Mouse (Mus musculus) hindbrain, postnatal 0 days (tissue): ENCODE data around the gene Sprr2a2. TPM values are rescaled to one million over a fixed set of nuclear protein-coding genes. Genes with fewer than 3 reads are reported as not detected.
"Not testable (repeated sequence)": the region's sequence is repeated elsewhere in the genome, so short reads cannot be mapped to it uniquely, and the experiment has no call there.

Experiments used
- ATAC-seq: fragments of 200-750 bp; cut with Nextera tagmentation; 2 replicates; pipeline ENCODE4 v1.8.0; 2017; ENCODE audit warnings: mild to moderate bottlenecking, moderate TSS enrichment, moderate library complexity
- DNase-seq: peaks from one replicate; pipeline ENCODE4 v3.0.0-alpha.2; 2015; ENCODE audit warnings: low spot score
- H3K27ac ChIP-seq: fragments of 300-500 bp; sonication (generic); 2 replicates; pipeline ENCODE4 v1.5.1; 2014; ENCODE audit warnings: mild to moderate bottlenecking
- H3K27me3 ChIP-seq: fragments of 300-500 bp; sonication (generic); 2 replicates; pipeline ENCODE4 v1.6.1; 2014; ENCODE audit warnings: low read length, mixed read lengths; ENCODE audit not compliant: insufficient read depth
- H3K36me3 ChIP-seq: fragments of 300-500 bp; sonication (generic); 2 replicates; pipeline ENCODE4 v1.6.1; 2014; ENCODE audit warnings: low read length, mixed read lengths; ENCODE audit not compliant: insufficient read depth
- H3K4me1 ChIP-seq: fragments of 300-500 bp; sonication (generic); 2 replicates; pipeline ENCODE4 v1.6.1; 2014; ENCODE audit warnings: antibody characterized with exemption, low read length, mixed read lengths; ENCODE audit not compliant: insufficient read depth
- H3K4me2 ChIP-seq: fragments of 300-500 bp; sonication (generic); 2 replicates; pipeline ENCODE4 v1.6.1; 2014; ENCODE audit warnings: low read depth, mild to moderate bottlenecking, low read length, moderate library complexity, mixed read lengths
- H3K4me3 ChIP-seq: fragments of 300-500 bp; sonication (generic); 2 replicates; pipeline ENCODE4 v1.5.1; 2014; ENCODE audit warnings: low read length
- H3K9ac ChIP-seq: fragments of 300-500 bp; sonication (generic); replicated peaks from 2 replicates; pipeline ENCODE4 v1.6.1; 2014; ENCODE audit warnings: mild to moderate bottlenecking, low read length, moderate library complexity, mixed read lengths
- H3K9me3 ChIP-seq: fragments of 300-500 bp; sonication (generic); 2 replicates; pipeline ENCODE4 v1.6.1; 2016; ENCODE audit warnings: low read length, mixed read lengths
- WGBS: fragments of 180-500 bp; shearing (Covaris S2); extraction: QIAGEN DNeasy Blood & Tissue Kit; methylation state at CpG from one replicate; pipeline ENCODE4 v1.1.7; 2014; 5-methylcytosine and 5-hydroxymethylcytosine counted together
- polyA plus RNA-seq: library from polyadenylated mRNA; unstranded; fragments of >200 nt; fragmentation: Nextera tagmentation; extraction: Ambion mirVana; gene quantifications from 2 replicates; pipeline ENCODE4 v1.2.1, GENCODE M21; 2015
- total RNA-seq: library from RNA; depleted of rRNA; stranded (reverse); fragments of >200 nt; gene quantifications from 2 replicates; pipeline ENCODE4 v1.2.3, GENCODE M21; 2014; rRNA removed

Gene Sprr2a2
- total and polyA plus RNA-seq, 2 experiments from 2014 or later = not detected

GRCm38 (mm10) chr3:92271414-92271985, 55.8 kb downstream of the Sprr2a2 start:
- not testable (repeated sequence) for DNase-seq, H3K27ac ChIP-seq, H3K27me3 ChIP-seq, H3K4me3 ChIP-seq, H3K9me3 ChIP-seq, H3K36me3 ChIP-seq, H3K9ac ChIP-seq, H3K4me1 ChIP-seq, H3K4me2 ChIP-seq
- WGBS = no CpG with 5 or more reads among the region's 4 CpGs
- ATAC-seq = 0 out of 2 replicates have a peak, but pooled peaks have one; percentile 25

GRCm38 (mm10) chr3:92273504-92273903, 57.8 kb downstream of the Sprr2a2 start:
- not testable (repeated sequence) for H3K27me3 ChIP-seq, ATAC-seq, H3K27ac ChIP-seq, H3K9ac ChIP-seq, H3K4me1 ChIP-seq, H3K4me2 ChIP-seq, H3K36me3 ChIP-seq, H3K9me3 ChIP-seq, H3K4me3 ChIP-seq, DNase-seq

GRCm38 (mm10) chr3:92274018-92274417, 58.3 kb downstream of the Sprr2a2 start:
- not testable (repeated sequence) for H3K4me1 ChIP-seq, H3K9me3 ChIP-seq, H3K27ac ChIP-seq, H3K4me2 ChIP-seq, H3K9ac ChIP-seq, H3K27me3 ChIP-seq, H3K4me3 ChIP-seq, H3K36me3 ChIP-seq, DNase-seq
- WGBS = no CpG with 5 or more reads among the region's 1 CpGs
- peak; percentile 19; the same call in 1 of the 2 replicates for ATAC-seq

GRCm38 (mm10) chr3:92279663-92280062, 63.9 kb downstream of the Sprr2a2 start:
- not testable (repeated sequence) for DNase-seq

GRCm38 (mm10) chr3:92280963-92281606, 65.4 kb downstream of the Sprr2a2 start:
- not testable (repeated sequence) for H3K4me1 ChIP-seq, ATAC-seq, H3K4me3 ChIP-seq, H3K4me2 ChIP-seq, H3K36me3 ChIP-seq, H3K27ac ChIP-seq, H3K27me3 ChIP-seq, H3K9ac ChIP-seq, DNase-seq, H3K9me3 ChIP-seq
- WGBS = 74% methylated on average over 5 of the region's 12 CpGs

More at GRCm38 (mm10) chr3:92279663-92280062, 63.9 kb downstream of the Sprr2a2 start:
- peak; percentile 30; the same call in 1 of the 2 replicates for ATAC-seq
- H3K4me1 ChIP-seq, H3K27ac ChIP-seq, H3K9ac ChIP-seq, H3K4me3 ChIP-seq, H3K27me3 ChIP-seq, H3K4me2 ChIP-seq, H3K36me3 ChIP-seq, H3K9me3 ChIP-seq: not testable (repeated sequence)

GRCm38 (mm10) chr3:92285101-92285500, 69.4 kb downstream of the Sprr2a2 start, which contains the start of gene Sprr2a3:
Gene Sprr2a3 (plus strand): TSS chr3:92285417.
- H3K4me3 ChIP-seq, H3K9me3 ChIP-seq, H3K27ac ChIP-seq, H3K4me2 ChIP-seq, ATAC-seq, H3K36me3 ChIP-seq, H3K4me1 ChIP-seq, H3K27me3 ChIP-seq, DNase-seq, H3K9ac ChIP-seq: not testable (repeated sequence)
- 100% methylated on average over 1 of the region's 1 CpGs for WGBS

- not testable (repeated sequence) for H3K27me3 ChIP-seq, H3K4me1 ChIP-seq, ATAC-seq, H3K27ac ChIP-seq, H3K36me3 ChIP-seq, H3K9me3 ChIP-seq, H3K4me2 ChIP-seq, H3K4me3 ChIP-seq, H3K9ac ChIP-seq, DNase-seq
- 64% methylated on average over 3 of the region's 6 CpGs for WGBS
Measured at GRCm38 (mm10) chr3:92288489-92288888, 72.8 kb downstream of the Sprr2a2 start.

Other genes with a start within 250 kb of the Sprr2a2 start
- gene Pglyrp3, start 201.3 kb upstream of the Sprr2a2 start, total RNA-seq = not detected in 2 replicates
- gene Pglyrp3, start 201.3 kb upstream of the Sprr2a2 start, polyA plus RNA-seq = not detected in 2 replicates
- gene Lor, start 132.8 kb upstream of the Sprr2a2 start, total RNA-seq = 0.68 and 2.2 TPM in 2 replicates
- 10.3 and 12.1 TPM in 2 replicates for gene Lor, start 132.8 kb upstream of the Sprr2a2 start, polyA plus RNA-seq
- 0.21 TPM in 1 of 2 replicates, not detected in the other for gene Prr9, start 92.0 kb upstream of the Sprr2a2 start, total RNA-seq
- not detected in 2 replicates for gene Prr9, start 92.0 kb upstream of the Sprr2a2 start, polyA plus RNA-seq
- not detected in 2 replicates for gene Lelp1, start 73.2 kb upstream of the Sprr2a2 start, total RNA-seq
- not detected in 2 replicates for gene Lelp1, start 73.2 kb upstream of the Sprr2a2 start, polyA plus RNA-seq
- gene Sprr2a1, start 121 bp upstream of the Sprr2a2 start, total RNA-seq = not detected in 2 replicates
- gene Sprr2a1, start 121 bp upstream of the Sprr2a2 start, polyA plus RNA-seq = not detected in 2 replicates
- not detected in 2 replicates for gene Sprr2a3, start 69.5 kb downstream of the Sprr2a2 start, total RNA-seq
- not detected in 2 replicates for gene Sprr2a3, start 69.5 kb downstream of the Sprr2a2 start, polyA plus RNA-seq
- gene Sprr2b, start 100.7 kb downstream of the Sprr2a2 start, total RNA-seq = not detected in 2 replicates
- gene Sprr2b, start 100.7 kb downstream of the Sprr2a2 start, polyA plus RNA-seq = 0.24 and 0.44 TPM in 2 replicates
- not detected in 2 replicates for gene Sprr2d, start 123.2 kb downstream of the Sprr2a2 start, total RNA-seq
- not detected in 2 replicates for gene Sprr2d, start 123.2 kb downstream of the Sprr2a2 start, polyA plus RNA-seq
- gene Sprr2e, start 136.2 kb downstream of the Sprr2a2 start, total RNA-seq = not detected in 2 replicates
- not detected in 2 replicates for gene Sprr2e, start 136.2 kb downstream of the Sprr2a2 start, polyA plus RNA-seq
- not detected in 2 replicates for gene Sprr2f, start 149.3 kb downstream of the Sprr2a2 start, total RNA-seq
- not detected in 2 replicates for gene Sprr2f, start 149.3 kb downstream of the Sprr2a2 start, polyA plus RNA-seq
- gene Sprr2h, start 169.8 kb downstream of the Sprr2a2 start, total RNA-seq = not detected in 2 replicates
- gene Sprr2h, start 169.8 kb downstream of the Sprr2a2 start, polyA plus RNA-seq = not detected in 2 replicates
- gene Sprr2i, start 192.1 kb downstream of the Sprr2a2 start, total RNA-seq = not detected in 2 replicates
- not detected in 2 replicates for gene Sprr2i, start 192.1 kb downstream of the Sprr2a2 start, polyA plus RNA-seq
- not detected in 2 replicates for gene Sprr2j-ps, start 202.2 kb downstream of the Sprr2a2 start, total RNA-seq
- not detected in 2 replicates for gene Sprr2j-ps, start 202.2 kb downstream of the Sprr2a2 start, polyA plus RNA-seq
- 2.5 and 3.7 TPM in 2 replicates for gene Gm9774, start 213.5 kb downstream of the Sprr2a2 start, total RNA-seq
- gene Gm9774, start 213.5 kb downstream of the Sprr2a2 start, polyA plus RNA-seq = 9.4 and 9.6 TPM in 2 replicates
- not detected in 2 replicates for gene Sprr2k, start 216.7 kb downstream of the Sprr2a2 start, total RNA-seq
- gene Sprr2k, start 216.7 kb downstream of the Sprr2a2 start, polyA plus RNA-seq = not detected in 2 replicates
- gene Sprr1b, start 222.9 kb downstream of the Sprr2a2 start, total RNA-seq = not detected in 2 replicates
- gene Sprr1b, start 222.9 kb downstream of the Sprr2a2 start, polyA plus RNA-seq = 0.18 TPM in 1 of 2 replicates, not detected in the other
- not detected in 2 replicates for gene Sprr3, start 242.8 kb downstream of the Sprr2a2 start, total RNA-seq
- gene Sprr3, start 242.8 kb downstream of the Sprr2a2 start, polyA plus RNA-seq = not detected in 2 replicates